Mouse (Mus musculus) cortical plate, adult 2 months (tissue): ENCODE results near the gene Fbxo24.

ENCODE experiments used
- CTCF ChIP-seq: fragments of 200-500 bp; IDR thresholded peaks from 2 replicates; pipeline ENCODE4 v1.5.1; 2011; ENCODE audit warnings: mild to moderate bottlenecking, control low read depth, low read length; ENCODE audit not compliant: insufficient read depth; ENCODE audit errors: extremely low read depth
- POLR2A ChIP-seq: fragments of 200-500 bp; IDR thresholded peaks from 2 replicates; pipeline ENCODE4 v1.6.1; 2011; ENCODE audit warnings: mild to moderate bottlenecking, low read length, control low read depth; ENCODE audit not compliant: insufficient read depth; ENCODE audit errors: extremely low read depth

- TF ChIP-seq POLR2A, result no peak
- TF ChIP-seq CTCF, result no peak
These were observed 19.2 kb upstream of the Fbxo24 start for GRCm38 (mm10) chr5:137647827-137648601.
